Mouse (Mus musculus) lung, embryonic 16.5 days (tissue): ENCODE results near the gene Myh3. TPM values are rescaled to one million over a fixed set of nuclear protein-coding genes. Genes with fewer than 3 reads are reported as not detected.

Source experiments
- ATAC-seq: fragments of 200-750 bp; cut with Nextera tagmentation; 2 replicates; pipeline ENCODE4 v1.8.0; 2017; ENCODE audit warnings: low read depth, mild to moderate bottlenecking, moderate library complexity
- H3K27ac ChIP-seq: fragments of 300-500 bp; sonication (generic); 2 replicates; pipeline ENCODE4 v1.5.1; 2014; ENCODE audit warnings: mild to moderate bottlenecking, control low read depth, low read length
- H3K27me3 ChIP-seq: fragments of 300-500 bp; sonication (generic); 2 replicates; pipeline ENCODE4 v1.6.1; 2014; ENCODE audit warnings: low read depth, low read length, mixed read lengths; ENCODE audit not compliant: control insufficient read depth, insufficient read depth
- H3K36me3 ChIP-seq: fragments of 300-500 bp; sonication (generic); 2 replicates; pipeline ENCODE4 v1.6.1; 2014; ENCODE audit warnings: low read length; ENCODE audit not compliant: control insufficient read depth, insufficient read depth
- H3K4me1 ChIP-seq: fragments of 300-500 bp; sonication (generic); replicated peaks from 2 replicates; pipeline ENCODE4 v1.6.1; 2014; ENCODE audit warnings: low read length, mixed read lengths; ENCODE audit not compliant: control insufficient read depth, insufficient read depth
- H3K4me2 ChIP-seq: fragments of 300-500 bp; sonication (generic); 2 replicates; pipeline ENCODE4 v1.6.1; 2014; ENCODE audit warnings: low read depth, low read length, control low read depth
- H3K4me3 ChIP-seq: fragments of 300-500 bp; sonication (generic); 2 replicates; pipeline ENCODE4 v1.5.1; 2014; ENCODE audit warnings: mild to moderate bottlenecking, low read length, control low read depth
- H3K9ac ChIP-seq: fragments of 300-500 bp; sonication (generic); 2 replicates; pipeline ENCODE4 v1.6.1; 2014; ENCODE audit warnings: low read length, control low read depth
- H3K9me3 ChIP-seq: fragments of 300-500 bp; sonication (generic); 2 replicates; pipeline ENCODE4 v1.6.1; 2016; ENCODE audit warnings: low read length; ENCODE audit not compliant: control insufficient read depth
- WGBS: fragments of 180-500 bp; shearing (Covaris S2); extraction: QIAGEN DNeasy Blood & Tissue Kit; methylation state at CpG from one replicate; pipeline ENCODE4 v1.1.7; 2014; 5-methylcytosine and 5-hydroxymethylcytosine counted together
- polyA plus RNA-seq: library from polyadenylated mRNA; unstranded; fragments of >200 nt; fragmentation: Nextera tagmentation; extraction: Ambion mirVana; gene quantifications from 2 replicates; pipeline ENCODE4 v1.2.1, GENCODE M21; 2015

The Myh3 gene
- polyA plus RNA-seq, result 7.1 and 10.8 TPM in 2 replicates

DNA sequence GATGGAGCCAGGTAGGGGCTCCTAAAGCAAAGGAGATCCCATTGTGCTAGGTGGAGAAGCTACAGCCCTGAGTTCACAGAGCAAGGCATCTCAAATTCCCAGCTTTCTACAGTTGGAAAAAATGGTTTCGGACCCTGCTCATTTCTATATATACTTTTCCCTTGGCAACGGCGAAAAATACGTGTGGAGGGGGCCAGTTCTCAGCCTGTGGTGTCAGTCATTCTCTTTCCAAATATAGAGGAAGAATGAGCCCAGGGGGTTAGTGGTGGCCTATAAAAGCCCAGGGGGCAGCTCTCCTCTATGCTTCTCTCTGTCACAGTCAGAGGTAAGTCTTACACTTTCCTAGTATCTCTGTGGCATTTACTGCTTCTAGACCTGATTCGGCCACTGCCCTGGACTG, at the start of gene Myh3:
Gene Myh3 (plus strand): TSS at position 301 of the 400 bp plus-strand sequence.
- no peaks in the 10 kb centered on the region; the same call in 1 of the 2 replicates for H3K27me3 ChIP-seq
- H3K9ac ChIP-seq, result no peak within 1 kb of the TSS
- H3K4me3 ChIP-seq, result no peak within 1 kb of the TSS

DNA sequence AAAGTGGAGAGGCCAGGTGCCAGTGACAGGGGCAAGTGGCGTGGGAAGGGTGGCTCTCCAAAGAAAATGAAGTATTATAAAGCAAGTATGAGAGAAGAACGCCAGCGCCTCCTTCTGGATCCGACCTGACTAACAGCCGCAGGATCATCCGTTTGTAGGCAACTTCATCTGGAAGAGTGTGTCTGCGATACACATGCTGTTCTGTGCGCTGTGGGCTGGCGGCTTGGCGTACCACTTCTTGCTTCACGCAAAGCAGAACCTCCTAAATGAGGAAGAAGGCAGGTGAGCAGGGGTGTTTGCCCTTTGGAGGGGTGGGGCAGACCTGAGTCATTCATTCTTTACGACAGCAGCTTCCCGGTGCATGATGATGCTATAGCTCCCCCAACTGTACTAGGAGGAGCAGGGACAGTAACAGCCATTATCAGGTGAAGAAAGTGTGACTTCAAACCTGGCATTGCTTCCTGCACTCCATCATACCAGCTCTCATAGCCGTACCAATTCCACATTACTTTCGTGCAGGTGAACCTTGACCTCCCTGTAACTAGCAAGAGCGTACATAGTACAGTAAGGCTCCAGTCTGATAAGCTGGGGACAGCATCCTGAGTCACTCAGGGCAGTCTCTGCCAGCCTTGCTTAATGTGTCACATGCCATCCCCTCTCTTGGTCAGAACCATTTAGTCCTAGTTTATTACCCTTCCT, 47.0 kb upstream of the Myh3 start:
- no peak overlapping the region for H3K4me2 ChIP-seq
- 49% methylated on average over 16 of the region's 16 CpGs for WGBS
- H3K4me3 ChIP-seq, result no peak overlapping the region
- no peaks in the 10 kb centered on the region for H3K4me1 ChIP-seq
- H3K36me3 ChIP-seq, result no peaks in the 10 kb centered on the region
- ATAC-seq, result no peak
- no peak overlapping the region for H3K27ac ChIP-seq
- H3K9ac ChIP-seq, result no peak overlapping the region
- H3K9me3 ChIP-seq, result no peaks in the 10 kb centered on the region
- H3K27me3 ChIP-seq, result no peaks in the 10 kb centered on the region

More for the DNA sequence above, at the start of gene Myh3:
- no peaks in the 10 kb centered on the region for H3K4me1 ChIP-seq
- H3K36me3 ChIP-seq, result no peaks in the 10 kb centered on the region
- no peak within 1 kb of the TSS for H3K4me2 ChIP-seq
- no peak for ATAC-seq
- H3K9me3 ChIP-seq, result no peaks in the 10 kb centered on the region
- H3K27ac ChIP-seq, result no peak within 1 kb of the TSS
- WGBS, result 85% methylated on average over 5 of the region's 5 CpGs

DNA sequence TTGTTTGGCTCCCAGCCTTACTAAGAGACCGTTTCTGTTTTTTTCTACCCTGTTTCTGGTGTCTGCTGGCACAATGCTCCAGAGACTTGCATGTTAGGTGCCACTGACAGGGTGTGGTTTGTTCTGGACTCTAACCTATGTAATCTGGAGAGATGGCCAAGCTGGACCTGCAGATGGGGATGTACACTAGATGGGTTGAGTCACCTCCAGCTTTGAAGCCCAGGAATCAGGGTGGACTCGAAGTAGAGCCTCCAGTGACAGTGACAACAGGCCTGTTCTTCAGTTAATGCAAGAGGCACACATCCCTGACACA, 46.5 kb upstream of the Myh3 start:
- H3K4me1 ChIP-seq, result no peaks in the 10 kb centered on the region
- H3K4me2 ChIP-seq, result no peak overlapping the region
- 65% methylated on average over 2 of the region's 2 CpGs for WGBS
- no peaks in the 10 kb centered on the region for H3K9me3 ChIP-seq
- no peak overlapping the region for H3K9ac ChIP-seq
- H3K27me3 ChIP-seq, result no peaks in the 10 kb centered on the region
- H3K4me3 ChIP-seq, result no peak overlapping the region
- H3K36me3 ChIP-seq, result no peaks in the 10 kb centered on the region
- ATAC-seq, result no peak
- no peak overlapping the region for H3K27ac ChIP-seq

DNA sequence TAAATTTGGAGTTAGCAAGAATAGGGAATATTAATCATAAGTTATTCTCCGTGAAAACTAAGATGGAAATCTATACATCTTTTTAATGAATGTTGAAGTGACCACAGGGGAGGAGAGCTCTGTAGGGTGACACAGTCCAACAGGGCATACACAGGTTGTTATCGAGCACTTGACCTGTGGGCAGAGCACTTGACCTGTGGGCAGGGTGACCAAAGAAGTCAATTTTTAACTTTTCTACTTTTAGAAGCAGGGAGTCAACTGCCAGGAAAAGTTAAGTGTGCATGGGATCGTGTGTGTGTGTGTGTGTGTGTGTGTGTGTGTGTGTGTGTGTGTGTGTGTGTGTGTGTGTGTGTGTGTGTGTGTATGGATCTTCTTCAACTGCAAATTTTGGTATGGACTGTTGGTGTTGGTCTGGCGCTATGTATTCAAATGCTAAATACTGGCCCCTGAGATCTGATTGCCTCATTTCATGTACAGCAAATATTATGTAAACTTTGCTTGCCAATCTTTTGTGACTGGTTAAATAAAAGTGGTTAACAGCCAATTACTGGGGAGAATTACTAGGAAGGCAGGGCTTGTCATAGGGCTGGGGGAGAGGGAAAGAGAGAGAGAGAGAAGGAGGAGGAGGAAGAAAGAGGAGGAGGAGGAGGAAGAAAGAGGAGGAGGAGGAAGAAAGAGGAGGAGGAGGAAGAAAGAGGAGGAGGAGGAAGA, 43.2 kb upstream of the Myh3 start:
- WGBS, result 42% methylated on average over 4 of the region's 4 CpGs
- no peak overlapping the region for H3K27ac ChIP-seq
- no peak for ATAC-seq
- peaks cover 9% of the 10 kb centered on the region for H3K36me3 ChIP-seq
- no peak overlapping the region for H3K4me2 ChIP-seq
- no peak overlapping the region for H3K9ac ChIP-seq
- H3K4me3 ChIP-seq, result no peak overlapping the region
- H3K27me3 ChIP-seq, result no peaks in the 10 kb centered on the region
- no peaks in the 10 kb centered on the region for H3K9me3 ChIP-seq
- H3K4me1 ChIP-seq, result no peaks in the 10 kb centered on the region

DNA sequence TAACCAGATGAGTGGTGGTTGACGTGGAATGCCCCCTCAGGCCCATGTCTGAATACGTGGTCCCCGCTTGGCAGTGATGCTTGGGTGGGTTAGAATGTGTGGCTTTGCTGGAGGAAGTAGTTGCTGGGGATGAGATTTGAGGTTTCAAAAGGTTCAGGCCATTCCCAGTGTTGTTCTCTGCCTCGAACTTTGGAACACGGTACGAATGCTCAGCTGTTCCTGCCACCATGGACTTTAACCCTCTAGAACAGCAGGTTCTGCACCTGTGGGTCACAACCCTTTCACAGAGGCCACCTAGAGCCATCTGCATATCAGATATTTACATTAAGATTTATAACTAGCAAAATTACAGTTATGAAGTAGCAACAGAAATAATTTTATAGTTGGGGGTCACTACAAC, 41.9 kb upstream of the Myh3 start:
- Histone ChIP-seq H3K36me3 (peaks cover 19% of the 10 kb centered on the region), H3K9me3 (no peaks in the 10 kb centered on the region), H3K27ac (no peak overlapping the region), H3K27me3 (no peaks in the 10 kb centered on the region), H3K4me3 (no peak overlapping the region), H3K4me2 (no peak overlapping the region), H3K9ac (no peak overlapping the region), H3K4me1 (no peaks in the 10 kb centered on the region)
- ATAC-seq, result no peak
- WGBS, result 78% methylated on average over 6 of the region's 6 CpGs

DNA sequence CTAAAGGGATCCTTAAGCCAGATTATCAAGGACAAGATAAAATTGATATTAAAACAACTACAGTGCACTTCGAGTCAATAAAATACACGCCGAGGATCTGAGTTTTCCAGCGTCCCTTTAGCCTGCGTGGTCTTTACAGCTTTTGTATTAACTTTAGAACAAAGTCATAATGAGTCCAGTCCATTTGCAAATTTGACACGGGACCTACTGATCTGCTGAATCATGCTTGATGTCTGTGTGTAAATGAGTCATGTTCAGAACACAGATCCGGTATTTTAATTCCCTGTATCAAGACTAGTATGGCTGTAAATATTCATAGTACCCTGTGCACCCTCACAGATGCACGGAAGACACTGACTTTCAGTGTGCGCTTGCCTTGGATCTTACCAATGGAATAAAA, 41.2 kb upstream of the Myh3 start:
- peaks cover 22% of the 10 kb centered on the region for H3K36me3 ChIP-seq
- H3K9me3 ChIP-seq, result no peaks in the 10 kb centered on the region
- H3K27ac ChIP-seq, result no peak overlapping the region
- H3K9ac ChIP-seq, result no peak overlapping the region
- 91% methylated on average over 9 of the region's 9 CpGs for whole genome bisulfite sequencing
- H3K4me2 ChIP-seq, result no peak overlapping the region
- no peak for ATAC-seq
- H3K27me3 ChIP-seq, result no peaks in the 10 kb centered on the region
- H3K4me1 ChIP-seq, result no peaks in the 10 kb centered on the region
- no peak overlapping the region for H3K4me3 ChIP-seq

DNA sequence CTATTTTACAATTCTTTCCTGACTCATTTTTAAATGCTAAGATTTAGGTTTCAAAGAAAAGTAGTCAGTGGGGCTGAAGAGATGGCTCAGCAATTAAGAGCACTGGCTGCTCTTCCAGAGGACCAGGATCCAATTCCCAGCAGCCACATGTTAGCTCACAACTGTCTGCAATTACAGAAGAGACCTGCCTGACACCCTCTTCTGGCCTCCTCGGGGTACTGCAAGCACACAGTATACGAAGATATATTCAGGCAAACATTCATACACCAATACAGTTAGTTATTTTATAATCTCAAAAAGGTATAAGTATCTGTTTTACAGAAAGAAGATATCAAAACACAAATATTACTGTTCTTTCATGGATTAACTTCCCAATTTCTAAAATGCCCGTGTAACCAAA, 38.3 kb upstream of the Myh3 start:
- Histone ChIP-seq H3K27ac (no peak overlapping the region), H3K4me1 (no peaks in the 10 kb centered on the region), H3K9ac (no peak overlapping the region), H3K4me2 (no peak overlapping the region), H3K9me3 (no peaks in the 10 kb centered on the region), H3K36me3 (peaks cover 22% of the 10 kb centered on the region), H3K27me3 (no peaks in the 10 kb centered on the region), H3K4me3 (no peak overlapping the region)
- 82% methylated on average over 3 of the region's 3 CpGs for WGBS
- ATAC-seq, result no peak

DNA sequence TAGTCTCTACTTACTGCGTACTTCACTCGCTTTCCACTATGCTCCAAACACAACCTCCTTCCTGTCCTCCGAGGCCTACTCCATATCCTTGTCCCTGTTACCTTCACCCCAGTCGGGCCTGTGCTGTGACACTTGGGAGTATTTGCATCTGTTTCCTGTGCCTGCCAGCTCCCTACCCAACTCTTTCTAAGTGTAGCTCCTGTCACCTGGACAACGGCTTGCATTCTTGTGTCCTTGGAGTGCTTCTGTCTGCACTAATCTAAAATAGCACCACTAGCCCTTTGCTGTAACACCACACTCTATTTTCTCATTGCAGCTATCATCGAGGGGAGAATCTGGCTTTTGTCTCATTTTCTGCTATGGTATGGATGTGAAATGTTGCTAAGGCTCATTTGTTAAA, 37.6 kb upstream of the Myh3 start:
- Histone ChIP-seq H3K4me2 (no peak overlapping the region), H3K27ac (no peak overlapping the region), H3K9ac (no peak overlapping the region), H3K9me3 (no peaks in the 10 kb centered on the region), H3K4me1 (no peaks in the 10 kb centered on the region), H3K36me3 (peaks cover 22% of the 10 kb centered on the region), H3K27me3 (no peaks in the 10 kb centered on the region), H3K4me3 (no peak overlapping the region)
- no peak for ATAC-seq
- 93% methylated on average over 6 of the region's 6 CpGs for WGBS

DNA sequence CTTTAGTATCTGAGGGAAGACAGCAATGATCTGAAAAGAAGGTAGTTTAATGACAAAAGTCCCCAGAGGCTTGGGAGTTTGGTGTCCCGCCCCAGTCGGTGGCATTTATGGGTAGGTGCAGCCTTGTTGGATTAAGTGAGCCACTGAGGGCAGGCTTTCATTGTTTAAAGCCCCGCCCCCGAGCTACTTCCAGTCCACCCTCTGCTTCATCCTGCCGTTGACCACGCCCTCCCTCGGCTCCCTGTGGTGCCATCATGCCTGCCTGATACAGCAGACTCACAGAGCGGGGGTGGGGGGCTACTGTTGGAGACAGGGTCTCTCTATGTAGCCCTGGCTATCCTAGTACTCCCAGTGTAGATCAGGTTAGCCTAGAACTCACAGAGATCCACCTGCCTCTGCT, 35.1 kb upstream of the Myh3 start:
- no peak for ATAC-seq
- Histone ChIP-seq H3K27me3 (no peaks in the 10 kb centered on the region), H3K9me3 (no peaks in the 10 kb centered on the region), H3K36me3 (peaks cover 19% of the 10 kb centered on the region), H3K9ac (no peak overlapping the region), H3K4me1 (no peaks in the 10 kb centered on the region), H3K4me3 (no peak overlapping the region), H3K27ac (no peak overlapping the region), H3K4me2 (no peak overlapping the region)
- WGBS, result 64% methylated on average over 8 of the region's 8 CpGs
